Mouse (Mus musculus) CH12.LX (cell line): ENCODE results near the gene Galnt17. TPM values are rescaled to one million over a fixed set of nuclear protein-coding genes. Genes with fewer than 3 reads are reported as not detected.

Experiments used
- DNase-seq: peaks from one replicate; pipeline ENCODE4 v3.0.0-alpha.2; 2013; ENCODE audit errors: extremely low read depth
- H3K27ac ChIP-seq: 2 replicates; pipeline ENCODE4 v1.5.1; 2012; ENCODE audit warnings: low read depth, mild to moderate bottlenecking, control low read depth, moderate library complexity; ENCODE audit not compliant: insufficient read depth
- H3K27me3 ChIP-seq: replicated peaks from 2 replicates; pipeline ENCODE3; 2012; ENCODE audit warnings: inconsistent platforms
- H3K36me3 ChIP-seq, 2 experiments: replicated peaks in 1 of 2; 2 replicates each; pipeline versions ENCODE3 to v1.6.1; 2012; ENCODE audit warnings: inconsistent platforms in 1 of 2, low read length in 1 of 2, mild to moderate bottlenecking in 1 of 2, mixed read lengths in 1 of 2, moderate library complexity in 1 of 2; ENCODE audit not compliant: control insufficient read depth in 1 of 2, insufficient read depth in 1 of 2
- H3K4me1 ChIP-seq, 2 experiments: 2 replicates each; pipeline ENCODE4 v1.6.1; 2012; ENCODE audit warnings: inconsistent platforms in 1 of 2, moderate library complexity in 1 of 2; ENCODE audit not compliant: insufficient read depth in 2 of 2, control insufficient read depth in 1 of 2
- H3K4me2 ChIP-seq: 2 replicates; pipeline ENCODE4 v1.6.1; 2012; ENCODE audit warnings: low read depth, mild to moderate bottlenecking, control low read depth; ENCODE audit not compliant: poor library complexity, insufficient read depth, severe bottlenecking
- H3K4me3 ChIP-seq, 3 experiments: fragments of 150-350 bp in 1 of 3; sonication (generic) in 1 of 3; replicated peaks in 1 of 3; 2 replicates each; pipeline versions ENCODE3 to v1.5.1; 2011 to 2012; ENCODE audit warnings: low read depth in 2 of 3, low read length in 2 of 3, mild to moderate bottlenecking in 2 of 3, moderate library complexity in 2 of 3, control low read depth in 1 of 3, improper control_type of control experiment in 1 of 3, inconsistent platforms in 1 of 3, mixed read lengths in 1 of 3; ENCODE audit not compliant: poor library complexity in 1 of 3
- H3K79me2 ChIP-seq: replicated peaks from 2 replicates; pipeline ENCODE4 v1.6.1; 2012; ENCODE audit warnings: mild to moderate bottlenecking, moderate library complexity; ENCODE audit not compliant: control insufficient read depth, poor library complexity, insufficient read depth, severe bottlenecking; ENCODE audit errors: extremely low read depth
- H3K9ac ChIP-seq: 2 replicates; pipeline ENCODE4 v1.6.1; 2012; ENCODE audit warnings: low read depth, mild to moderate bottlenecking, control low read depth, moderate library complexity; ENCODE audit not compliant: insufficient read depth
- H3K9me3 ChIP-seq: replicated peaks from 2 replicates; pipeline ENCODE3; 2012; ENCODE audit warnings: low read length, inconsistent platforms, mixed read lengths
- CHD1 ChIP-seq: IDR thresholded peaks from 2 replicates; pipeline ENCODE4 v1.6.1; 2012; ENCODE audit warnings: low read depth, low read length, improper control_type of control experiment, inconsistent platforms
- CHD2 ChIP-seq: IDR thresholded peaks from 2 replicates; pipeline ENCODE4 v1.6.1; 2011; ENCODE audit warnings: low read length, improper control_type of control experiment
- CTCF ChIP-seq, 2 experiments: IDR thresholded peaks in 1 of 2; conservative IDR thresholded peaks in 1 of 2; 2 replicates each; pipeline ENCODE4 v1.5.1; 2011 to 2012; ENCODE audit warnings: low read depth in 2 of 2, low read length in 2 of 2, improper control_type of control experiment in 1 of 2, inconsistent platforms in 1 of 2, mild to moderate bottlenecking in 1 of 2, moderate library complexity in 1 of 2
- ETS1 ChIP-seq: conservative IDR thresholded peaks from 2 replicates; pipeline ENCODE4 v1.6.1; 2012; ENCODE audit warnings: low read depth, mild to moderate bottlenecking, inconsistent platforms, low read length, improper control_type of control experiment, moderate library complexity
- HCFC1 ChIP-seq: IDR thresholded peaks from 2 replicates; pipeline ENCODE4 v1.6.1; 2012; ENCODE audit warnings: low read depth, mild to moderate bottlenecking, inconsistent platforms, low read length, improper control_type of control experiment
- IRF4 ChIP-seq: IDR thresholded peaks from 2 replicates; pipeline ENCODE4 v1.6.1; 2014; ENCODE audit warnings: low read depth, mild to moderate bottlenecking, inconsistent platforms, low read length, improper control_type of control experiment
- JUN ChIP-seq: IDR thresholded peaks from 2 replicates; pipeline ENCODE4 v1.6.1; 2011; ENCODE audit warnings: low read depth, mild to moderate bottlenecking, low read length, improper control_type of control experiment, moderate library complexity; ENCODE audit not compliant: insufficient read depth
- MAFK ChIP-seq: IDR thresholded peaks from 2 replicates; pipeline ENCODE4 v1.6.1; 2011; ENCODE audit warnings: low read length, improper control_type of control experiment; ENCODE audit not compliant: insufficient replicate concordance
- MAX ChIP-seq: IDR thresholded peaks from 2 replicates; pipeline ENCODE4 v1.6.1; 2011; ENCODE audit warnings: low read length, improper control_type of control experiment
- MEF2A ChIP-seq: IDR thresholded peaks from 2 replicates; pipeline ENCODE4 v1.6.1; 2014; ENCODE audit warnings: low read depth, mild to moderate bottlenecking, inconsistent platforms, low read length, improper control_type of control experiment, borderline replicate concordance
- MXI1 ChIP-seq: IDR thresholded peaks from 2 replicates; pipeline ENCODE4 v1.6.1; 2011; ENCODE audit warnings: mild to moderate bottlenecking, low read depth, low read length, improper control_type of control experiment
- NELFE ChIP-seq: IDR thresholded peaks from 2 replicates; pipeline ENCODE4 v1.6.1; 2011; ENCODE audit warnings: low read depth, low read length, improper control_type of control experiment
- PAX5 ChIP-seq: IDR thresholded peaks from 2 replicates; pipeline ENCODE4 v1.6.1; 2012; ENCODE audit warnings: low read length, inconsistent platforms, mixed read lengths
- POLR2AphosphoS2 ChIP-seq: IDR thresholded peaks from 2 replicates; pipeline ENCODE4 v1.6.1; 2011; ENCODE audit warnings: low read depth, low read length, improper control_type of control experiment
- SIN3A ChIP-seq: IDR thresholded peaks from 2 replicates; pipeline ENCODE4 v1.6.1; 2012; ENCODE audit warnings: low read length, improper control_type of control experiment, inconsistent platforms
- SMC3 ChIP-seq: IDR thresholded peaks from 2 replicates; pipeline ENCODE4 v1.6.1; 2011; ENCODE audit warnings: low read depth, low read length, improper control_type of control experiment
- TBP ChIP-seq: conservative IDR thresholded peaks from 2 replicates; pipeline ENCODE4 v1.6.1; 2011; ENCODE audit warnings: low read depth, low read length, improper control_type of control experiment
- TCF12 ChIP-seq: IDR thresholded peaks from 2 replicates; pipeline ENCODE4 v1.6.1; 2014; ENCODE audit warnings: low read depth, mild to moderate bottlenecking, inconsistent platforms, low read length, improper control_type of control experiment
- ZC3H11A ChIP-seq: IDR thresholded peaks from 2 replicates; pipeline ENCODE4 v1.6.1; 2012; ENCODE audit warnings: low read depth, mild to moderate bottlenecking, inconsistent platforms, low read length, improper control_type of control experiment
- ZMIZ1 ChIP-seq: IDR thresholded peaks from 2 replicates; pipeline ENCODE4 v1.6.1; 2012; ENCODE audit warnings: low read depth, mild to moderate bottlenecking, inconsistent platforms, low read length, improper control_type of control experiment
- dilution Hi-C: fragments of 300-500 bp; cut with MboI; formaldehyde crosslinking; loops from 2 replicates; pipeline ENCODE4 v1.14.3; 2020; ENCODE audit warnings: low sequenced_read_pairs; ENCODE audit not compliant: extremely low pct_unique_long_range_greater_than_20kb, extremely low pct_ligation_motif_present
- in situ Hi-C: fragments of 300-500 bp; cut with MboI; formaldehyde crosslinking; loops from 3 replicates; pipeline ENCODE4 v1.14.3; 2019; ENCODE audit warnings: low sequenced_read_pairs, low pct_ligation_motif_present, low pct_unique_long_range_greater_than_20kb, mixed read lengths
- polyA plus RNA-seq: library from polyadenylated mRNA; unstranded; fragments of >175 nt; gene quantifications from 2 replicates; pipeline ENCODE4 v1.2.1, GENCODE M21; 2012; ENCODE audit warnings: low read depth; ENCODE audit not compliant: insufficient read length
- total RNA-seq, 2 experiments: library from RNA; depleted of rRNA; stranded (reverse); fragments of 300-350 nt in 1 of 2; fragments of >200 nt in 1 of 2; gene quantifications; 2 replicates each; pipeline ENCODE4 v1.2.3; 2012 to 2014

Galnt17 gene
- total and polyA plus RNA-seq, 3 experiments = 0.09 TPM; not detected in 2

GRCm38 (mm10) chr5:131167366-131167765 is 140.9 kb downstream of the Galnt17 start:
- peaks cover 77% of the 10 kb centered on the region for H3K9me3 ChIP-seq
- in situ Hi-C loops = no loop called here
- TF ChIP-seq NELFE (no peak), JUN (no peak), SMC3 (no peak), ZMIZ1 (no peak), TBP (no peak), TCF12 (no peak), CHD2 (no peak), MXI1 (no peak), MEF2A (no peak), PAX5 (no peak), HCFC1 (no peak), ETS1 (no peak)

GRCm38 (mm10) chr5:131165681-131166080 is 142.6 kb downstream of the Galnt17 start:
- Histone ChIP-seq H3K4me1 (no peaks in the 10 kb centered on the region), H3K4me3 (no peak overlapping the region), H3K79me2 (no peaks in the 10 kb centered on the region), H3K27me3 (no peaks in the 10 kb centered on the region), H3K27ac (no peak overlapping the region), H3K9ac (no peak overlapping the region), H3K9me3 (peaks cover 74% of the 10 kb centered on the region)
- dilution Hi-C loops = no loop called here
- no peak for DNase-seq
- in situ Hi-C loops = no loop called here
- TF ChIP-seq HCFC1 (no peak), CTCF (conservative IDR thresholded peaks at IDR 0.05 in 1 of 2, IDR thresholded peaks at IDR 0.05 in 1 of 2; ENCODE audit: low read depth in 2 of 2, low read length in 2 of 2) (no peak), CHD1 (no peak), NELFE (no peak), IRF4 (no peak), MAX (no peak), POLR2AphosphoS2 (no peak), PAX5 (no peak), TCF12 (no peak), SIN3A (no peak), MAFK (no peak), CHD2 (no peak), ZC3H11A (no peak), TBP (no peak)
- TF ChIP-seq, all 38 proteins: peak for 0
- Histone ChIP-seq H3K36me3 (no peaks in the 10 kb centered on the region), H3K4me2 (no peak overlapping the region)

More at GRCm38 (mm10) chr5:131167366-131167765, 140.9 kb downstream of the Galnt17 start:
- H3K79me2 ChIP-seq = no peaks in the 10 kb centered on the region
- H3K4me1 ChIP-seq = no peaks in the 10 kb centered on the region
- no peaks in the 10 kb centered on the region for H3K36me3 ChIP-seq
- no peak overlapping the region for H3K4me3 ChIP-seq
- H3K27me3 ChIP-seq = no peaks in the 10 kb centered on the region
- no peak overlapping the region for H3K4me2 ChIP-seq
- dilution Hi-C loops = no loop called here
- no peak overlapping the region for H3K27ac ChIP-seq
- H3K9ac ChIP-seq = no peak overlapping the region
- no peak for DNase-seq
